Mouse (Mus musculus) midbrain, embryonic 14.5 days (tissue): ENCODE measurements around the gene Zfp947. TPM values are rescaled to one million over a fixed set of nuclear protein-coding genes. Genes with fewer than 3 reads are reported as not detected.
"Not testable (repeated sequence)": the region's sequence is repeated elsewhere in the genome, so short reads cannot be mapped to it uniquely, and the experiment has no call there.

Source experiments
- ATAC-seq: fragments of 200-750 bp; cut with Nextera tagmentation; 2 replicates; pipeline ENCODE4 v1.8.0; 2017; ENCODE audit warnings: moderate number of reproducible peaks, moderate library complexity; ENCODE audit not compliant: low FRiP score, low TSS enrichment
- DNase-seq: peaks from one replicate; pipeline ENCODE4 v3.0.0-alpha.2; 2015
- H3K27ac ChIP-seq: fragments of 300-500 bp; sonication (generic); replicated peaks from 2 replicates; pipeline ENCODE4 v1.5.1; 2014; ENCODE audit warnings: mild to moderate bottlenecking, low read depth, low read length, moderate library complexity
- H3K27me3 ChIP-seq: fragments of 300-500 bp; sonication (generic); 2 replicates; pipeline ENCODE4 v1.6.1; 2014; ENCODE audit warnings: low read length, control low read depth, mixed read lengths; ENCODE audit not compliant: control insufficient read depth, insufficient read depth
- H3K36me3 ChIP-seq: fragments of 300-500 bp; sonication (generic); 2 replicates; pipeline ENCODE4 v1.6.1; 2014; ENCODE audit warnings: low read length, control low read depth; ENCODE audit not compliant: control insufficient read depth, insufficient read depth
- H3K4me1 ChIP-seq: fragments of 300-500 bp; sonication (generic); 2 replicates; pipeline ENCODE4 v1.6.1; 2014; ENCODE audit warnings: mild to moderate bottlenecking, antibody characterized with exemption, low read length, control low read depth; ENCODE audit not compliant: control insufficient read depth, insufficient read depth
- H3K4me2 ChIP-seq: fragments of 300-500 bp; sonication (generic); 2 replicates; pipeline ENCODE4 v1.6.1; 2014; ENCODE audit warnings: mild to moderate bottlenecking, low read length, moderate library complexity
- H3K4me3 ChIP-seq: fragments of 300-500 bp; sonication (generic); replicated peaks from 2 replicates; pipeline ENCODE4 v1.5.1; 2014; ENCODE audit warnings: low read depth, low read length
- H3K9ac ChIP-seq: fragments of 300-500 bp; sonication (generic); replicated peaks from 2 replicates; pipeline ENCODE4 v1.6.1; 2014; ENCODE audit warnings: mild to moderate bottlenecking, low read length, moderate library complexity
- H3K9me3 ChIP-seq: fragments of 300-500 bp; sonication (generic); 2 replicates; pipeline ENCODE4 v1.6.1; 2016; ENCODE audit warnings: low read length, control low read depth, mixed read lengths; ENCODE audit not compliant: control insufficient read depth
- WGBS: fragments of 180-500 bp; shearing (Covaris S2); extraction: QIAGEN DNeasy Blood & Tissue Kit; methylation state at CpG from one replicate; pipeline ENCODE4 v1.1.7; 2014; 5-methylcytosine and 5-hydroxymethylcytosine counted together
- polyA plus RNA-seq: library from polyadenylated mRNA; unstranded; fragments of >200 nt; fragmentation: Nextera tagmentation; extraction: Ambion mirVana; gene quantifications from 2 replicates; pipeline ENCODE4 v1.2.1, GENCODE M21; 2014

Zfp947 gene
- polyA plus RNA-seq: 2.5 and 2.9 TPM in 2 replicates

DNA sequence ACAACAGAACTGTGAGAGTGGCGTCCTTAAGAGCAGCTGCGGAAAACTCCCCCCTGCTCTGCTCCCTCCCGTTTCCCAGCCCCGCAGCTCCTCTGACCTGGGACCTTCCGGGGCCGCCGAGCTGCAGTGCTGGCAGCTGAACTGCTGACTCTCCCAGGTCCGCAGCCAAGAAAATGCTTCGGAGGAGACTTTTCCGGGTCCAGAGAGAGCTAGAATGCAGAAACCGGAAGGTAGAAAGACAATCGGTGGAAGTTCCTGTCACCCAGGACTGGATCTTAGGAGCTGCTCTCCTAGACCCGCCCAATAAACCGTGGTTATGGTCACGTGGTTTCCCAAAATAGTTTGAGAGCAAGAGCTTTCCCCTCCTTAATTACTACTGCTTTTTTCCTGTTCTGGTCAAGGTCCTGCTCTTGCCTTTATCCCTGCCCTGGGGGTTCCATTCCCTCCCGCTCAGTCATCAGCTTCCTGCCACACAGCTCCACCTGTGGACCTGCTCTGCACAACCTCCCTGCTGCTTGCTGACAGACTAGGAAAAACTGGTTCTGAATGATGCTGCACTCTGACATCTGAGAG is at the start of gene Zfp947:
Gene Zfp947, minus strand, starts transcription at position 469 of the 573 bp plus-strand sequence.
- not testable (repeated sequence) for H3K27me3 ChIP-seq, H3K36me3 ChIP-seq, H3K4me1 ChIP-seq, H3K9me3 ChIP-seq
- DNase-seq (peak; percentile 52), ATAC-seq (peak; percentile 77)
- H3K9ac ChIP-seq: peak within 1 kb of the TSS; percentile 56
- peak within 1 kb of the TSS; percentile 50 for H3K4me3 ChIP-seq
- H3K4me2 ChIP-seq: peak within 1 kb of the TSS; percentile 59
- 1% methylated on average over 16 of the region's 16 CpGs for WGBS
- H3K27ac ChIP-seq: peak within 1 kb of the TSS; percentile 49; the same call in 1 of the 2 replicates

DNA sequence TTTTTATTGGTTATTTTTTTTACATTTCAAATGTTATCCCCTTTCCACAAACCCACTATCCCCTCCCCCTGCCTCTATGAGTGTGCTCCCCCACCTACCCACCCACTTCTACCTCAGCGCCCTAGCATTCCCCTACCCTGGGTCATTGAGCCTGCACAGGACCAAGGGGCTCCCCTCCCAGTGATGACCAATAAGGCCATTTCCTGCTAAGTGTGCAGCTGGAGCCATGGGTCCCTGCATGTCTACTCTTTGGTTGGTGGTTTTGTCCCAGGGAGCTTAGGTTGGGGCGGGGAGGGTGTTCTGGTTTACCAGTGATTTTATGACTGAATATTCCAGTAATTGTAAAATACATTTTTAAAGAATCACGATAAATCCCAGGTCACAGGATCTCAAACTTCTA is 686 bp downstream of the Zfp947 start:
- DNase-seq, H3K4me1 ChIP-seq, H3K36me3 ChIP-seq, H3K9me3 ChIP-seq, H3K27me3 ChIP-seq: not testable (repeated sequence)
- Histone ChIP-seq H3K4me2 (peak overlapping the region; percentile 59), H3K27ac (0 out of 2 replicates have a peak overlapping the region, but pooled peaks have one; percentile 49), H3K4me3 (peak overlapping the region; percentile 50), H3K9ac (peak overlapping the region; percentile 56)
- peak; percentile 46; the same call in 1 of the 2 replicates for ATAC-seq
- 11% methylated on average over 3 of the region's 3 CpGs for WGBS

DNA sequence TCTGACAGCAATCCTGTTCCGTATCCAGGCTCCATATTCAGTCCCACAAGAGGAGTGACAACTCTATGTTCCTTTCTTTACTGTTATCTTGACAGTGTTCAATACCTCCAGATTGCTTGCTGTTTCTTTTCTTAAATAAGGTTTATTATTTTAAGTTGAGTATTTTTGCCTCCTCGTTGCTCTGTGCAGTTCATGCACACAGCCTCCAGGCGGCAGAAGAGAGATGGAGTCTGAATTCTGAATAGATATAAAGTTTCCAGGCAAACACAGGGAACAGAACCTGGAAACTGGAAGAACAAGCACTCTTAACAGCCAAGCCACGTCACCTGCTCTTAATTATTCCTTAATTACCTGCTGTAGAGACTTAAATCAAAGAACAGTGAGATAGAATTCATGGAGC is 12.0 kb downstream of the Zfp947 start:
- WGBS: 72% methylated on average over 2 of the region's 4 CpGs
- not testable (repeated sequence) for H3K27me3 ChIP-seq, H3K9ac ChIP-seq, H3K4me3 ChIP-seq, ATAC-seq, H3K9me3 ChIP-seq, H3K4me2 ChIP-seq, H3K36me3 ChIP-seq, H3K27ac ChIP-seq, H3K4me1 ChIP-seq, DNase-seq

DNA sequence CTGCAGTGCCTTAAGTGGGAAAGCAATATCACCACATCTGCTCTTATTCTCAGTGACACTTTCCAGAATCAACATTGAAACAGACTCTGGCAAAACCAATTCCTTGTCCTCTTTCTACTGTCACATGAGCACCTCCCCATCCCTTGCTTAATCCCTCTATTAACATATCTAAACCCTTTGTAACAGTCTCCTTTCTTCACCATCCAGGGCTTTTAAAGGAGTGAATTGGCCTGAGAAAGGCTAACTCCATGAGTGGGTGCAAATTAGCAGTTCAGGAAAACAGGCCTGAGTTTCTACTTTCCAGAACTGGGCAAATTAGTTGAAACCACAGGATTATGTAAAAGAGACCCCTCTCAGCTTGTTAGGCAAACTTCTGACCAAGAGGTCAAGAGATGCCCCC is 47.2 kb downstream of the Zfp947 start:
- ATAC-seq: no peak
- no peaks in the 10 kb centered on the region for H3K9me3 ChIP-seq

More for the DNA sequence above, 47.2 kb downstream of the Zfp947 start:
- no peak overlapping the region for H3K4me2 ChIP-seq
- H3K36me3 ChIP-seq: no peaks in the 10 kb centered on the region
- H3K9ac ChIP-seq: no peak overlapping the region
- no peak overlapping the region for H3K4me3 ChIP-seq
- H3K4me1 ChIP-seq: no peaks in the 10 kb centered on the region
- DNase-seq: no peak
- H3K27ac ChIP-seq: no peak overlapping the region
- no peaks in the 10 kb centered on the region for H3K27me3 ChIP-seq

Other genes with a start within 250 kb of the Zfp947 start
- 23.7 and 23.9 TPM in 2 replicates for gene Zfp942, start 203.7 kb downstream of the Zfp947 start, polyA plus RNA-seq
- gene Zfp943, start 203.6 kb downstream of the Zfp947 start, polyA plus RNA-seq: 22.5 and 25.0 TPM in 2 replicates
- 5.0 and 5.4 TPM in 2 replicates for gene Zfp994, start 59.4 kb upstream of the Zfp947 start, polyA plus RNA-seq
- 15.2 and 16.4 TPM in 2 replicates for gene CT030661.1, start 148.6 kb upstream of the Zfp947 start, polyA plus RNA-seq
- gene Zfp944, start 195.2 kb upstream of the Zfp947 start, polyA plus RNA-seq: 15.8 and 17.0 TPM in 2 replicates
- gene Zfp758, start 195.3 kb upstream of the Zfp947 start, polyA plus RNA-seq: 10.8 and 11.6 TPM in 2 replicates